Mouse (Mus musculus) megakaryocyte-erythroid progenitor cell, adult 5-6 weeks (primary cell): ENCODE measurements around the gene Olfr1423. TPM values are rescaled to one million over a fixed set of nuclear protein-coding genes. Genes with fewer than 3 reads are reported as not detected.

Source experiments
- total RNA-seq, 2 experiments: library from RNA; stranded (forward) in 1 of 2; stranded (reverse) in 1 of 2; fragments of 200-1000, 215-1000 nt in 1 of 2; fragments of >200 nt in 1 of 2; fragmentation: Nextera tagmentation in 1 of 2; gene quantifications; 2 replicates each; pipeline ENCODE4 v1.2.3; 2014 to 2017

Olfr1423 gene
- total RNA-seq, 2 experiments from 2014 or later: not detected

Other genes starting within 250 kb of the Olfr1423 start
- gene Stx3, start 221.9 kb downstream of the Olfr1423 start, total RNA-seq (2014; fragmentation: Nextera tagmentation): 5.6 and 8.0 TPM in 2 replicates
- gene Stx3, start 221.9 kb downstream of the Olfr1423 start, total RNA-seq (2017): 6.2 and 16.5 TPM in 2 replicates
- not detected in 2 replicates for gene Olfr1417, start 202.1 kb downstream of the Olfr1423 start, total RNA-seq (2014; fragmentation: Nextera tagmentation)
- 0.28 TPM in 1 of 2 replicates, not detected in the other for gene Olfr1417, start 202.1 kb downstream of the Olfr1423 start, total RNA-seq (2017)
- not detected in 2 replicates for gene Olfr1418, start 180.3 kb downstream of the Olfr1423 start, total RNA-seq (2014; fragmentation: Nextera tagmentation)
- not detected in 2 replicates for gene Olfr1418, start 180.3 kb downstream of the Olfr1423 start, total RNA-seq (2017)
- gene Olfr1419, start 166.2 kb downstream of the Olfr1423 start, total RNA-seq (2014; fragmentation: Nextera tagmentation): not detected in 2 replicates
- not detected in 2 replicates for gene Olfr1419, start 166.2 kb downstream of the Olfr1423 start, total RNA-seq (2017)
- not detected in 2 replicates for gene Olfr1420, start 154.8 kb downstream of the Olfr1423 start, total RNA-seq (2014; fragmentation: Nextera tagmentation)
- gene Olfr1420, start 154.8 kb downstream of the Olfr1423 start, total RNA-seq (2017): not detected in 2 replicates
- gene Patl1, start 128.9 kb downstream of the Olfr1423 start, total RNA-seq (2014; fragmentation: Nextera tagmentation): 21.1 and 28.6 TPM in 2 replicates
- gene Patl1, start 128.9 kb downstream of the Olfr1423 start, total RNA-seq (2017): 10.4 and 11.0 TPM in 2 replicates
- gene Osbp, start 75.4 kb downstream of the Olfr1423 start, total RNA-seq (2014; fragmentation: Nextera tagmentation): 39.5 and 39.9 TPM in 2 replicates
- gene Osbp, start 75.4 kb downstream of the Olfr1423 start, total RNA-seq (2017): 28.8 and 29.0 TPM in 2 replicates
- not detected in 2 replicates for gene Olfr1424, start 21.4 kb upstream of the Olfr1423 start, total RNA-seq (2014; fragmentation: Nextera tagmentation)
- gene Olfr1424, start 21.4 kb upstream of the Olfr1423 start, total RNA-seq (2017): not detected in 2 replicates
- gene Olfr1425, start 36.4 kb upstream of the Olfr1423 start, total RNA-seq (2014; fragmentation: Nextera tagmentation): not detected in 2 replicates
- not detected in 2 replicates for gene Olfr1425, start 36.4 kb upstream of the Olfr1423 start, total RNA-seq (2017)
- gene Olfr1426, start 50.7 kb upstream of the Olfr1423 start, total RNA-seq (2014; fragmentation: Nextera tagmentation): not detected in 2 replicates
- gene Olfr1426, start 50.7 kb upstream of the Olfr1423 start, total RNA-seq (2017): not detected in 2 replicates
- gene Olfr1427, start 62.0 kb upstream of the Olfr1423 start, total RNA-seq (2014; fragmentation: Nextera tagmentation): not detected in 2 replicates
- gene Olfr1427, start 62.0 kb upstream of the Olfr1423 start, total RNA-seq (2017): not detected in 2 replicates
- not detected in 2 replicates for gene Olfr1428, start 74.6 kb upstream of the Olfr1423 start, total RNA-seq (2014; fragmentation: Nextera tagmentation)
- not detected in 2 replicates for gene Olfr1428, start 74.6 kb upstream of the Olfr1423 start, total RNA-seq (2017)
- gene Olfr76, start 81.9 kb upstream of the Olfr1423 start, total RNA-seq (2014; fragmentation: Nextera tagmentation): not detected in 2 replicates
- not detected in 2 replicates for gene Olfr76, start 81.9 kb upstream of the Olfr1423 start, total RNA-seq (2017)
- gene Olfr1555-ps1, start 128.8 kb upstream of the Olfr1423 start, total RNA-seq (2014; fragmentation: Nextera tagmentation): not detected in 2 replicates
- gene Olfr1555-ps1, start 128.8 kb upstream of the Olfr1423 start, total RNA-seq (2017): not detected in 2 replicates
- gene Olfr1431, start 159.3 kb upstream of the Olfr1423 start, total RNA-seq (2014; fragmentation: Nextera tagmentation): not detected in 2 replicates
- gene Olfr1431, start 159.3 kb upstream of the Olfr1423 start, total RNA-seq (2017): not detected in 2 replicates
- not detected in 2 replicates for gene Olfr1432, start 191.3 kb upstream of the Olfr1423 start, total RNA-seq (2014; fragmentation: Nextera tagmentation)
- gene Olfr1432, start 191.3 kb upstream of the Olfr1423 start, total RNA-seq (2017): not detected in 2 replicates
- not detected in 2 replicates for gene Olfr262, start 200.3 kb upstream of the Olfr1423 start, total RNA-seq (2014; fragmentation: Nextera tagmentation)
- gene Olfr262, start 200.3 kb upstream of the Olfr1423 start, total RNA-seq (2017): not detected in 2 replicates
- not detected in 2 replicates for gene Olfr235, start 219.7 kb upstream of the Olfr1423 start, total RNA-seq (2014; fragmentation: Nextera tagmentation)
- gene Olfr235, start 219.7 kb upstream of the Olfr1423 start, total RNA-seq (2017): not detected in 2 replicates
- gene Olfr1434, start 238.5 kb upstream of the Olfr1423 start, total RNA-seq (2014; fragmentation: Nextera tagmentation): not detected in 2 replicates
- not detected in 2 replicates for gene Olfr1434, start 238.5 kb upstream of the Olfr1423 start, total RNA-seq (2017)